Mouse (Mus musculus): ENCODE data around the gene Xab2.

DNA sequence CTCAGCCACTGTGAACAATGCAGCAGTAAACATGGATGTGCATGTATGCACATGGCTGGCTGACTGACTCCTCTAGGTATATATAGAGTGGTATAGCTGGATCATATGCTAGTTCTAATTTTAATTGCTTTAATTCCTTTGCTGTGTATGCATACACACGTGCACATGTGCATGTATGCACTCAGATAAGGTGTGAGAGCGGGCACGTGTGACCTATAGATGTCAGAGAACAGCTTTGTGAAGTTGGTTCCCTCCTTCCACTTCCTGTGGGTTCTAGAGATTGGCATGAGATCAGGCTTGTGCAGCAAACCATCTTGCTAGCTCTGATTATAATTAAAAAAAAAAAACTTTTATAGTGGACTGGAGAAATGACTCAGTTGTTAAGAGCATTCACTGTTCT is 31.7 kb upstream of the Xab2 start:
- TF ChIP-seq CTCF (IDR thresholded peaks at IDR 0.05; ENCODE audit: low read depth) (no peak), EP300 (IDR thresholded peaks at IDR 0.05; ENCODE audit: low read depth) (no peak)
